Mouse (Mus musculus) skeletal muscle tissue, adult 2 months (tissue): ENCODE measurements around the gene Gm20916.
"Not testable (repeated sequence)": the region's sequence is repeated elsewhere in the genome, so short reads cannot be mapped to it uniquely, and the experiment has no call there.

ENCODE experiments used
- DNase-seq: peaks from one replicate; pipeline ENCODE4 v3.0.0-alpha.2; 2012; ENCODE audit warnings: low read depth, low spot score

The Gm20916 gene

DNA sequence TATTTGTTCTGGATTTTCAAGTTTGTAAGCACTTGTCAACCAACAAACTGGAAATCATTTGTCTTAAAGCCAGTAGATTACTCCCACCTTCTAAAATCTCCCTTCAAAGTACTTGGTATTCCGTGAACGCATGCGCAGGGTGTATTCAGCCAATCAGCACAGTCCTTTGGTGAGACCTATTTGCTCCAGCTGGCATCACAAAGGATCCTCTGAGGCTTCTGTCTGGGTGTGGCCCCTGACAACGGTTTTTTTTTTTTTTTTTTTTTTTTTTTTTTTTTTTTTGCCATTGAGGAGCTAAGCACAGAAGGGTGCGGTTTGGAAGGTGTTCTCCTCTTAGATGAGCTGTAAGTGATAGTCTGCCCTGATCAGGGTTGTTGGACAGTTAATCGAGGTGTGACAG is at the start of gene Gm20916:
Gene Gm20916, plus strand, starts transcription at position 301 of the 400 bp plus-strand sequence.
- not testable (repeated sequence) for DNase-seq
